Mouse (Mus musculus) midbrain, embryonic 12.5 days (tissue): ENCODE results near the gene Reep1. TPM values are rescaled to one million over a fixed set of nuclear protein-coding genes. Genes with fewer than 3 reads are reported as not detected.

Experiments used
- ATAC-seq: fragments of 200-750 bp; cut with Nextera tagmentation; 2 replicates; pipeline ENCODE4 v1.8.0; 2017; ENCODE audit warnings: low read depth, moderate TSS enrichment, moderate library complexity; ENCODE audit not compliant: low FRiP score
- H3K27ac ChIP-seq: fragments of 300-500 bp; sonication (generic); replicated peaks from 2 replicates; pipeline ENCODE4 v1.5.1; 2016; ENCODE audit warnings: mild to moderate bottlenecking
- H3K27me3 ChIP-seq: fragments of 300-500 bp; sonication (generic); 2 replicates; pipeline ENCODE4 v1.6.1; 2016; ENCODE audit warnings: mild to moderate bottlenecking
- H3K36me3 ChIP-seq: fragments of 300-500 bp; sonication (generic); 2 replicates; pipeline ENCODE4 v1.6.1; 2016
- H3K4me1 ChIP-seq: fragments of 300-500 bp; sonication (generic); 2 replicates; pipeline ENCODE4 v1.6.1; 2016
- H3K4me2 ChIP-seq: fragments of 300-500 bp; sonication (generic); replicated peaks from 2 replicates; pipeline ENCODE4 v1.6.1; 2016; ENCODE audit warnings: mild to moderate bottlenecking, moderate library complexity
- H3K4me3 ChIP-seq: fragments of 300-500 bp; sonication (generic); 2 replicates; pipeline ENCODE4 v1.5.1; 2016; ENCODE audit warnings: mild to moderate bottlenecking
- H3K9ac ChIP-seq: fragments of 300-500 bp; sonication (generic); replicated peaks from 2 replicates; pipeline ENCODE4 v1.6.1; 2016; ENCODE audit warnings: mild to moderate bottlenecking, moderate library complexity
- H3K9me3 ChIP-seq: fragments of 300-500 bp; sonication (generic); 2 replicates; pipeline ENCODE4 v1.6.1; 2016; ENCODE audit warnings: mild to moderate bottlenecking
- WGBS: fragments of 180-500 bp; shearing (Covaris S2); methylation state at CpG from one replicate; pipeline ENCODE4 v1.1.7; 2016; 5-methylcytosine and 5-hydroxymethylcytosine counted together
- polyA plus RNA-seq: library from polyadenylated mRNA; unstranded; fragments of >200 nt; fragmentation: Nextera tagmentation; extraction: Ambion mirVana; gene quantifications from 2 replicates; pipeline ENCODE4 v1.2.1, GENCODE M21; 2016

Reep1 gene
- polyA plus RNA-seq, 1 experiment from 2014 or later = 86.3 TPM

- H3K9me3 ChIP-seq = no peaks in the 10 kb centered on the region
- H3K4me1 ChIP-seq = no peaks in the 10 kb centered on the region
- no peak overlapping the region for H3K27ac ChIP-seq
- no peak overlapping the region for H3K9ac ChIP-seq
- no peak for ATAC-seq
- no peaks in the 10 kb centered on the region for H3K36me3 ChIP-seq
- no peak overlapping the region for H3K4me2 ChIP-seq
- H3K27me3 ChIP-seq = no peaks in the 10 kb centered on the region
- WGBS = 85% methylated on average over 5 of the region's 5 CpGs
- H3K4me3 ChIP-seq = no peak overlapping the region
These were observed 7.6 kb downstream of the Reep1 start for GRCm38 (mm10) chr6:71715006-71715405.

- H3K36me3 ChIP-seq = no peaks in the 10 kb centered on the region
- H3K4me2 ChIP-seq = no peak overlapping the region
- no peak overlapping the region for H3K27ac ChIP-seq
- ATAC-seq = no peak
- no peaks in the 10 kb centered on the region for H3K9me3 ChIP-seq
- no peaks in the 10 kb centered on the region for H3K27me3 ChIP-seq
- WGBS = 95% methylated on average over 5 of the region's 5 CpGs
- no peak overlapping the region for H3K4me3 ChIP-seq
- no peaks in the 10 kb centered on the region for H3K4me1 ChIP-seq
- no peak overlapping the region for H3K9ac ChIP-seq
These were observed 9.1 kb downstream of the Reep1 start for GRCm38 (mm10) chr6:71716434-71716833.

- H3K4me2 ChIP-seq = no peak overlapping the region
- WGBS = 87% methylated on average over 2 of the region's 2 CpGs
- H3K27ac ChIP-seq = no peak overlapping the region
- no peaks in the 10 kb centered on the region for H3K9me3 ChIP-seq
- H3K9ac ChIP-seq = no peak overlapping the region
- H3K36me3 ChIP-seq = no peaks in the 10 kb centered on the region
- no peaks in the 10 kb centered on the region for H3K27me3 ChIP-seq
- H3K4me3 ChIP-seq = no peak overlapping the region
- H3K4me1 ChIP-seq = peaks cover 8% of the 10 kb centered on the region
- ATAC-seq = no peak
These were observed 11.0 kb downstream of the Reep1 start for GRCm38 (mm10) chr6:71718322-71718721.

- Histone ChIP-seq H3K36me3 (no peaks in the 10 kb centered on the region), H3K4me1 (peaks cover 13% of the 10 kb centered on the region), H3K9ac (no peak overlapping the region), H3K27ac (no peak overlapping the region), H3K4me3 (no peak overlapping the region), H3K9me3 (no peaks in the 10 kb centered on the region), H3K4me2 (no peak overlapping the region), H3K27me3 (no peaks in the 10 kb centered on the region)
- WGBS = 91% methylated on average over 4 of the region's 4 CpGs
- ATAC-seq = no peak
These were observed 11.9 kb downstream of the Reep1 start for GRCm38 (mm10) chr6:71719302-71719701.

- Histone ChIP-seq H3K27me3 (no peaks in the 10 kb centered on the region), H3K9me3 (no peaks in the 10 kb centered on the region), H3K9ac (no peak overlapping the region), H3K27ac (no peak overlapping the region), H3K4me1 (peaks cover 13% of the 10 kb centered on the region), H3K4me2 (no peak overlapping the region), H3K36me3 (no peaks in the 10 kb centered on the region), H3K4me3 (no peak overlapping the region)
- WGBS = 14% methylated on average over 2 of the region's 2 CpGs
- no peak for ATAC-seq
These were observed 15.6 kb downstream of the Reep1 start for GRCm38 (mm10) chr6:71722988-71723387.

GRCm38 (mm10) chr6:71723555-71723954 lies 16.2 kb downstream of the Reep1 start:
- no peaks in the 10 kb centered on the region for H3K27me3 ChIP-seq
- peaks cover 13% of the 10 kb centered on the region for H3K4me1 ChIP-seq
- H3K4me3 ChIP-seq = no peak overlapping the region
- no peaks in the 10 kb centered on the region for H3K9me3 ChIP-seq
- peak; percentile 38; the same call in 1 of the 2 replicates for ATAC-seq
- H3K9ac ChIP-seq = no peak overlapping the region
- no peak overlapping the region for H3K27ac ChIP-seq
- no peak overlapping the region for H3K4me2 ChIP-seq
- WGBS = 56% methylated on average over 4 of the region's 4 CpGs
- no peaks in the 10 kb centered on the region for H3K36me3 ChIP-seq

- H3K36me3 ChIP-seq = no peaks in the 10 kb centered on the region
- ATAC-seq = no peak
- no peak overlapping the region for H3K9ac ChIP-seq
- no peak overlapping the region for H3K4me3 ChIP-seq
- no peaks in the 10 kb centered on the region for H3K27me3 ChIP-seq
- no peak overlapping the region for H3K4me2 ChIP-seq
- no peak overlapping the region for H3K27ac ChIP-seq
- H3K4me1 ChIP-seq = peaks cover 13% of the 10 kb centered on the region
- WGBS = 96% methylated on average over 7 of the region's 7 CpGs
- no peaks in the 10 kb centered on the region for H3K9me3 ChIP-seq
These were observed 19.3 kb downstream of the Reep1 start for GRCm38 (mm10) chr6:71726710-71727109.

- no peak overlapping the region for H3K9ac ChIP-seq
- WGBS = 86% methylated on average over 3 of the region's 3 CpGs
- no peaks in the 10 kb centered on the region for H3K9me3 ChIP-seq
- H3K4me2 ChIP-seq = no peak overlapping the region
- ATAC-seq = no peak
- H3K4me1 ChIP-seq = peaks cover 5% of the 10 kb centered on the region
- H3K4me3 ChIP-seq = no peak overlapping the region
- no peak overlapping the region for H3K27ac ChIP-seq
- no peaks in the 10 kb centered on the region for H3K36me3 ChIP-seq
- H3K27me3 ChIP-seq = no peaks in the 10 kb centered on the region
These were observed 20.9 kb downstream of the Reep1 start for GRCm38 (mm10) chr6:71728306-71728705.

- ATAC-seq = no peak
- H3K27ac ChIP-seq = no peak overlapping the region
- no peaks in the 10 kb centered on the region for H3K9me3 ChIP-seq
- WGBS = 66% methylated on average over 4 of the region's 4 CpGs
- no peaks in the 10 kb centered on the region for H3K36me3 ChIP-seq
- no peak overlapping the region for H3K4me3 ChIP-seq
- H3K4me2 ChIP-seq = no peak overlapping the region
- H3K4me1 ChIP-seq = peaks cover 5% of the 10 kb centered on the region; the same call in 1 of the 2 replicates
- H3K27me3 ChIP-seq = no peaks in the 10 kb centered on the region
- no peak overlapping the region for H3K9ac ChIP-seq
These were observed 27.7 kb downstream of the Reep1 start for GRCm38 (mm10) chr6:71734910-71735599.

- no peak overlapping the region for H3K4me2 ChIP-seq
- ATAC-seq = no peak
These were observed 28.2 kb downstream of the Reep1 start for GRCm38 (mm10) chr6:71735600-71736010.

GRCm38 (mm10) chr6:71736101-71736500 lies 28.7 kb downstream of the Reep1 start:
- H3K4me1 ChIP-seq = peaks cover 15% of the 10 kb centered on the region
- no peak for ATAC-seq
- no peaks in the 10 kb centered on the region for H3K36me3 ChIP-seq
- no peak overlapping the region for H3K4me2 ChIP-seq
- no peak overlapping the region for H3K4me3 ChIP-seq
- 92% methylated on average over 5 of the region's 5 CpGs for WGBS
- no peaks in the 10 kb centered on the region for H3K27me3 ChIP-seq
- no peaks in the 10 kb centered on the region for H3K9me3 ChIP-seq
- no peak overlapping the region for H3K9ac ChIP-seq
- no peak overlapping the region for H3K27ac ChIP-seq

More at GRCm38 (mm10) chr6:71735600-71736010, 28.2 kb downstream of the Reep1 start:
- Histone ChIP-seq H3K27me3 (no peaks in the 10 kb centered on the region), H3K9me3 (no peaks in the 10 kb centered on the region), H3K4me1 (peaks cover 10% of the 10 kb centered on the region; the same call in 1 of the 2 replicates), H3K27ac (no peak overlapping the region), H3K36me3 (no peaks in the 10 kb centered on the region), H3K4me3 (no peak overlapping the region), H3K9ac (no peak overlapping the region)
- 31% methylated on average over 4 of the region's 4 CpGs for WGBS

- no peaks in the 10 kb centered on the region for H3K9me3 ChIP-seq
- no peak for ATAC-seq
- H3K27me3 ChIP-seq = no peaks in the 10 kb centered on the region
- 88% methylated on average over 8 of the region's 8 CpGs for WGBS
- H3K27ac ChIP-seq = no peak overlapping the region
- H3K4me3 ChIP-seq = no peak overlapping the region
- H3K4me2 ChIP-seq = no peak overlapping the region
- no peaks in the 10 kb centered on the region for H3K36me3 ChIP-seq
- peaks cover 17% of the 10 kb centered on the region for H3K4me1 ChIP-seq
- no peak overlapping the region for H3K9ac ChIP-seq
These were observed 29.8 kb downstream of the Reep1 start for GRCm38 (mm10) chr6:71737202-71737601.

GRCm38 (mm10) chr6:71738611-71739010 lies 31.2 kb downstream of the Reep1 start:
- H3K27ac ChIP-seq = no peak overlapping the region
- H3K4me3 ChIP-seq = no peak overlapping the region
- no peaks in the 10 kb centered on the region for H3K9me3 ChIP-seq
- H3K4me1 ChIP-seq = peaks cover 17% of the 10 kb centered on the region
- WGBS = 83% methylated on average over 4 of the region's 4 CpGs
- H3K27me3 ChIP-seq = no peaks in the 10 kb centered on the region
- H3K9ac ChIP-seq = no peak overlapping the region
- ATAC-seq = no peak
- no peak overlapping the region for H3K4me2 ChIP-seq
- no peaks in the 10 kb centered on the region for H3K36me3 ChIP-seq
